ENCODE assay signal across 25 mouse cellular contexts in genomic region chr3:51769196-51769595, GRCm38 (mm10).
DNase-seq lines count a peak whose midpoint lies in the region; TF ChIP-seq lines count a peak whose summit lies in the region.
"Had no signal": no experiment of that assay in that cellular context is flagged by ENCODE, and none has a peak within 500 bp of the region (broad histone marks: within the 10 kb centered on the region; RNA-seq: fewer than 3 reads in every experiment).

No protein-coding gene starts in this region.

- H3K4me1 ChIP-seq in cerebellum, adult 2 months (ENCODE audit: control insufficient read depth, insufficient read depth, low read length), result peaks cover 11% of the 10 kb centered on the region
- H3K4me1 ChIP-seq in heart, embryonic 10.5 days, result peaks cover 8% of the 10 kb centered on the region
- H3K4me1 ChIP-seq in olfactory bulb, adult 2 months (ENCODE audit: control insufficient read depth, insufficient read depth, low read length), result peaks cover 21% of the 10 kb centered on the region
- H3K4me1 ChIP-seq: heart, embryonic 15.5 days had no signal

- H3K9me3 ChIP-seq in heart, embryonic 10.5 days, result no peaks in the 10 kb centered on the region
- H3K9me3 ChIP-seq: limb, embryonic 10.5 days; midbrain, embryonic 13.5 days; neural tube, embryonic 13.5 days had no signal

- H3K27me3 ChIP-seq in cerebellum, adult 2 months (ENCODE audit: control insufficient read depth, insufficient read depth, low read length), result no peaks in the 10 kb centered on the region
- H3K27me3 ChIP-seq in heart, embryonic 10.5 days (ENCODE audit: insufficient read depth, poor library complexity, severe bottlenecking), result no peaks in the 10 kb centered on the region
- H3K27me3 ChIP-seq: forebrain, embryonic 13.5 days; heart, embryonic 15.5 days; midbrain, embryonic 13.5 days; neural tube, embryonic 13.5 days had no signal

- 58% methylated on average over 6 of the region's 6 CpGs for WGBS in cerebellum, adult 2 months
- 85% methylated on average over 6 of the region's 6 CpGs for WGBS in heart, embryonic 10.5 days
- WGBS in olfactory bulb, adult 2 months, result 50% methylated on average over 6 of the region's 6 CpGs

- no peak overlapping the region; the same call in 1 of the 2 replicates for H3K27ac ChIP-seq in cerebellum, adult 2 months (ENCODE audit: insufficient read depth, low read length)
- no peak overlapping the region for H3K27ac ChIP-seq in heart, embryonic 10.5 days
- peak overlapping the region; percentile 52 for H3K27ac ChIP-seq in olfactory bulb, adult 2 months (ENCODE audit: insufficient read depth, low read depth, low read length)
- H3K27ac ChIP-seq: embryonic facial prominence, embryonic 10.5 days; forebrain, embryonic 13.5 days; heart, embryonic 15.5 days; hindbrain, embryonic 10.5 days; hindbrain, postnatal 0 days; kidney, postnatal 0 days; left cerebral cortex, adult 2 months; limb, embryonic 10.5 days; midbrain, embryonic 13.5 days had no signal

- peak; percentile 25 to 57 for DNase-seq in cerebellum, adult 2 months
- DNase-seq in cerebellum, adult 11 months, result no peak
- DNase-seq in heart, embryonic 10.5 days (ENCODE audit: low spot score), result peak; percentile 25
- DNase-seq in heart, postnatal 36 days, result no peak
- peak; percentile 19 for DNase-seq in ovary, adult 18-20 months (ENCODE audit: low spot score)
- no peak for DNase-seq in ovary, postnatal 36 days (ENCODE audit: low spot score)
- DNase-seq in embryo, embryonic 10 days (ENCODE audit: low spot score), result no peak
- DNase-seq: cerebellum, adult 11-12 months; heart, adult 18-20 months; kidney, adult 11 months; layer of hippocampus, adult 9-11 months; liver, postnatal 0 days; right cerebral cortex, postnatal 14 days; thymus, adult 2 months had no signal

- no peak overlapping the region for H3K4me3 ChIP-seq in cerebellum, adult 2 months (replicated peaks; ENCODE audit: insufficient read depth, low read depth, low read length)
- H3K4me3 ChIP-seq in heart, embryonic 10.5 days, result no peak overlapping the region
- no peak overlapping the region for H3K4me3 ChIP-seq in olfactory bulb, adult 2 months (ENCODE audit: insufficient read depth, low read depth, low read length)
- H3K4me3 ChIP-seq: embryonic facial prominence, embryonic 10.5 days; forebrain, embryonic 13.5 days; heart, embryonic 15.5 days; hindbrain, embryonic 10.5 days; left cerebral cortex, adult 2 months; limb, embryonic 10.5 days; midbrain, embryonic 13.5 days; neural tube, embryonic 13.5 days had no signal

- TF ChIP-seq CTCF in cerebellum, adult 2 months (IDR thresholded peaks at IDR 0.05; ENCODE audit: borderline replicate concordance, insufficient read depth, low read depth, low read length), result no peak
- TF ChIP-seq CTCF in olfactory bulb, adult 2 months (IDR thresholded peaks at IDR 0.05; ENCODE audit: insufficient read depth, low read depth, low read length), result no peak

- H3K36me3 ChIP-seq in heart, embryonic 10.5 days, result 0 out of 2 replicates have a peak, but pooled peaks cover 2% of the 10 kb centered on the region
- H3K36me3 ChIP-seq: heart, embryonic 15.5 days; hindbrain, embryonic 10.5 days; limb, embryonic 10.5 days; midbrain, embryonic 13.5 days; neural tube, embryonic 13.5 days had no signal

- no peak for TF ChIP-seq POLR2A in cerebellum, adult 2 months (IDR thresholded peaks at IDR 0.05; ENCODE audit: borderline replicate concordance, insufficient read depth, low read length)
- no peak for TF ChIP-seq POLR2A in olfactory bulb, adult 2 months (IDR thresholded peaks at IDR 0.05; ENCODE audit: insufficient read depth, low read depth, low read length)

- intact Hi-C loops in heart, postnatal 36 days (cut with DNase I), result no loop called here

Comparison
In these comparisons a context has a peak if more than half of its experiments do, and no peak if none do; other contexts are left out.
1. DNase-seq: peak in cerebellum, adult 2 months (2 of 2), heart, embryonic 10.5 days (single experiment) and ovary, adult 18-20 months (single experiment); none in cerebellum, adult 11 months (single experiment), heart, postnatal 36 days (0 of 2), ovary, postnatal 36 days (single experiment) and embryo, embryonic 10 days (single experiment).